Mouse (Mus musculus) MEL (cell line): ENCODE results near the gene 1700018B08Rik.

Source experiments
- BHLHE40 ChIP-seq: IDR thresholded peaks from 2 replicates; pipeline ENCODE4 v1.6.1; 2012; ENCODE audit warnings: low read depth, mild to moderate bottlenecking, inconsistent platforms, low read length, improper control_type of control experiment, borderline replicate concordance
- GATA1 ChIP-seq: IDR thresholded peaks from 2 replicates; pipeline ENCODE4 v1.6.1; 2011; ENCODE audit warnings: low read depth, low read length, improper control_type of control experiment
- POLR2A ChIP-seq, 2 experiments: IDR thresholded peaks; 2 replicates each; pipeline ENCODE4 v1.6.1; 2011 to 2012; ENCODE audit warnings: low read length in 2 of 2, mild to moderate bottlenecking in 2 of 2, control low read depth in 1 of 2, improper control_type of control experiment in 1 of 2, low read depth in 1 of 2, moderate library complexity in 1 of 2; ENCODE audit not compliant: control insufficient read depth in 1 of 2, insufficient read depth in 1 of 2, poor library complexity in 1 of 2
- ZC3H11A ChIP-seq: IDR thresholded peaks from 2 replicates; pipeline ENCODE4 v1.6.1; 2012; ENCODE audit warnings: low read depth, mild to moderate bottlenecking, inconsistent platforms, low read length, improper control_type of control experiment

DNA sequence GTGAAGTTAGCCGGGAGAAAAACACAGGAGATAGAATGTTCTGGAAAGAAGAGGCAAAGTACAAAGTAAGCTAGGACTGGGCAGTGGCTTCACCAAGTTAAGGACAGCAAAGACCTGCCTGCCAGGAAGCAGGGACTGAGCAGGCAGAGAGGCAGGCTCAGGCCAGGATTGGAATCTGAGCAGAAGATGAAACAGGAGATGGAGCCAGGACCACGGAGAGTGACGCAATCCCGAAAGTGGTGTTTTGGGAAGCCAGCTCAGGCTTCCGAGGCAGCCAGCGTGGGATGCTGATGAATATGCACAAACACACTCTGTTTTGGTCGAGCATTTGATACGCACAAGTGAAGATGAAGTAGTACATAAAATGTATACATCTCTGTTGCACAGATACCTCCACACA is 39.5 kb upstream of the 1700018B08Rik start:
- no peak for TF ChIP-seq POLR2A (IDR thresholded peaks at IDR 0.05; ENCODE audit: control insufficient read depth in 1 of 2, insufficient read depth in 1 of 2, low read depth in 1 of 2, low read length in 2 of 2, poor library complexity in 1 of 2)
- no peak for TF ChIP-seq BHLHE40
- no peak for TF ChIP-seq GATA1
- no peak for TF ChIP-seq ZC3H11A
